ENCODE assay signal across 8 mouse cellular contexts in the genomic region with DNA sequence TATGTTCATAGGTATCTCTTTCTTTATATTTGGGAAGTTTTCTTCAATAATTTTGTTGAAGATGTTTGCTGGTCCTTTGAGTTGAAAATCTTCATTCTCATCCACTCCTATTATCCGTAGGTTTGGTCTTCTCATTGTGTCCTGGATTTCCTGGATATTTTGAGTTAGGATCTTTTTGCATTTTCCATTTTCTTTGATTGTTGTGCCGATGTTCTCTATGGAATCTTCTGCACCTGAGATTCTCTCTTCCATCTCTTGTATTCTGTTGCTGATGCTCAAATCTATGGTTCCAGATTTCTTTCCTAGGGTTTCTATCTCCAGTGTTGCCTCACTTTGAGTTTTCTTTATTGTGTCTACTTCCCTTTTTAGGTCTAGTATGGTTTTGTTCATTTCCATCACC. TPM values are rescaled to one million over a fixed set of nuclear protein-coding genes. Genes with fewer than 3 reads are reported as not detected.
DNase-seq lines count a peak whose midpoint lies in the region; ATAC-seq and TF ChIP-seq lines count a peak whose summit lies in the region.
"Not testable (repeated sequence)": the region's sequence is repeated elsewhere in the genome, so short reads cannot be mapped to it uniquely, and the experiment has no call there.

Gene Glrx2 (plus strand): TSS at position 301 of the 400 bp plus-strand sequence.

- WGBS in hindbrain, embryonic 12.5 days: no CpG with 5 or more reads among the region's 2 CpGs
- WGBS in liver, embryonic 11.5 days: no CpG with 5 or more reads among the region's 2 CpGs
- no CpG with 5 or more reads among the region's 2 CpGs for WGBS in midbrain, embryonic 12.5 days

- not testable (repeated sequence) for H3K4me2 ChIP-seq in hindbrain, embryonic 12.5 days (replicated peaks); liver, embryonic 11.5 days; midbrain, embryonic 12.5 days (replicated peaks)

- not testable (repeated sequence) for H3K36me3 ChIP-seq in hindbrain, embryonic 12.5 days; liver, embryonic 11.5 days (ENCODE audit: control insufficient read depth, insufficient read depth, low read length); midbrain, embryonic 12.5 days; testis, adult 2 months (ENCODE audit: control insufficient read depth, insufficient read depth, low read length)

- not testable (repeated sequence) for H3K4me3 ChIP-seq in embryonic fibroblast, embryonic 13.5 days (ENCODE audit: insufficient read depth, low read length); hindbrain, embryonic 12.5 days; liver, embryonic 11.5 days (ENCODE audit: low read depth, low read length); midbrain, embryonic 12.5 days; testis, adult 2 months (ENCODE audit: control insufficient read depth, low read depth, low read length)

- not testable (repeated sequence) for DNase-seq in adrenal gland, adult 8-10 months; layer of hippocampus, postnatal 10 days (ENCODE audit: low spot score in 2 of 2); liver, embryonic 11.5 days (ENCODE audit: low spot score)

- not testable (repeated sequence) for H3K4me1 ChIP-seq in embryonic fibroblast, embryonic 13.5 days (ENCODE audit: control insufficient read depth, insufficient read depth, low read length); hindbrain, embryonic 12.5 days; liver, embryonic 11.5 days (replicated peaks; ENCODE audit: control insufficient read depth, insufficient read depth, low read length); midbrain, embryonic 12.5 days; testis, adult 2 months (ENCODE audit: control insufficient read depth, insufficient read depth, low read length)

- H3K27me3 ChIP-seq in hindbrain, embryonic 12.5 days; liver, embryonic 11.5 days (replicated peaks; ENCODE audit: control insufficient read depth, insufficient read depth, low read length); midbrain, embryonic 12.5 days; testis, adult 2 months (ENCODE audit: control insufficient read depth, insufficient read depth, low read length): not testable (repeated sequence)

- not testable (repeated sequence) for TF ChIP-seq POLR2A in embryonic fibroblast, embryonic 13.5 days (IDR thresholded peaks at IDR 0.05; ENCODE audit: low read depth, low read length); testis, adult 2 months (IDR thresholded peaks at IDR 0.05; ENCODE audit: control insufficient read depth, low read depth, low read length)

- H3K27ac ChIP-seq in embryonic fibroblast, embryonic 13.5 days (ENCODE audit: insufficient read depth, low read length); hindbrain, embryonic 12.5 days; liver, embryonic 11.5 days (ENCODE audit: low read depth, low read length); midbrain, embryonic 12.5 days (replicated peaks); testis, adult 2 months (ENCODE audit: control insufficient read depth, insufficient read depth, low read depth, low read length): not testable (repeated sequence)

- not testable (repeated sequence) for ATAC-seq in granulocyte monocyte progenitor cell, adult 5-6 weeks (replicated peaks; ENCODE audit: poor library complexity, severe bottlenecking); hindbrain, embryonic 12.5 days (ENCODE audit: low FRiP score); liver, embryonic 11.5 days (replicated peaks; ENCODE audit: low FRiP score); midbrain, embryonic 12.5 days (ENCODE audit: low FRiP score, low read depth)

- not testable (repeated sequence) for TF ChIP-seq CTCF in embryonic fibroblast, embryonic 13.5 days (IDR thresholded peaks at IDR 0.05; ENCODE audit: borderline replicate concordance, insufficient read depth, low read length); testis, adult 2 months (IDR thresholded peaks at IDR 0.05; ENCODE audit: control insufficient read depth, insufficient read depth, insufficient replicate concordance, low read depth, low read length)

- not testable (repeated sequence) for H3K9ac ChIP-seq in hindbrain, embryonic 12.5 days; liver, embryonic 11.5 days (ENCODE audit: low read depth, low read length); midbrain, embryonic 12.5 days (replicated peaks)

- not testable (repeated sequence) for H3K9me3 ChIP-seq in hindbrain, embryonic 12.5 days (replicated peaks); liver, embryonic 11.5 days (ENCODE audit: control insufficient read depth, low read length); midbrain, embryonic 12.5 days

RNA-seq across cellular contexts. Expression of gene Glrx2, which starts in this region (rescaled TPM):
- total RNA-seq in adrenal gland, adult 8-10 months (2022): 100 to 1,000 TPM in 2 of 4 experiments, 10 to 100 TPM in 2; 81.6 to 107 (median 95.7) TPM
- polyA plus RNA-seq in embryonic fibroblast, embryonic 13.5 days (2011; ENCODE audit: insufficient read length, low read depth, missing spikeins): 64.8 and 71.2 TPM in 2 replicates
- total RNA-seq in granulocyte monocyte progenitor cell, adult 5-6 weeks (2014; fragmentation: Nextera tagmentation): 73.8 and 84.6 TPM in 2 replicates
- 15.8 and 25.8 TPM in 2 replicates for total RNA-seq in granulocyte monocyte progenitor cell, adult 5-6 weeks (2017)
- 123 and 144 TPM in 2 replicates for polyA plus RNA-seq in hindbrain, embryonic 12.5 days (2016; fragmentation: Nextera tagmentation; extraction: Ambion mirVana)
- 100 to 1,000 TPM; 109 to 112 TPM for total RNA-seq in layer of hippocampus, postnatal 10 days (2021)
- polyA plus RNA-seq in liver, embryonic 11.5 days (2014; fragmentation: Nextera tagmentation; extraction: Ambion mirVana): 72.9 and 79.5 TPM in 2 replicates
- polyA plus RNA-seq in midbrain, embryonic 12.5 days (2016; fragmentation: Nextera tagmentation; extraction: Ambion mirVana): 111 and 125 TPM in 2 replicates
- polyA plus RNA-seq in testis, adult 2 months (2012; rRNA removed): 87.3 and 102 TPM in 2 replicates
